Mouse (Mus musculus) limb, embryonic 13.5 days (tissue): ENCODE measurements around the gene Slc30a1. TPM values are rescaled to one million over a fixed set of nuclear protein-coding genes. Genes with fewer than 3 reads are reported as not detected.

Experiments
- ATAC-seq: fragments of 200-750 bp; cut with Nextera tagmentation; 2 replicates; pipeline ENCODE4 v1.8.0; 2017; ENCODE audit warnings: low read depth, moderate number of reproducible peaks, moderate TSS enrichment; ENCODE audit not compliant: low FRiP score
- H3K27ac ChIP-seq: fragments of 300-500 bp; sonication (generic); 2 replicates; pipeline ENCODE4 v1.5.1; 2015; ENCODE audit warnings: inconsistent platforms, mild to moderate bottlenecking, moderate library complexity
- H3K27me3 ChIP-seq: fragments of 300-500 bp; sonication (generic); 2 replicates; pipeline ENCODE4 v1.6.1; 2015; ENCODE audit warnings: mild to moderate bottlenecking, inconsistent platforms
- H3K36me3 ChIP-seq: fragments of 300-500 bp; sonication (generic); 2 replicates; pipeline ENCODE4 v1.6.1; 2015; ENCODE audit warnings: inconsistent platforms, mild to moderate bottlenecking, moderate library complexity
- H3K4me1 ChIP-seq: fragments of 300-500 bp; sonication (generic); 2 replicates; pipeline ENCODE4 v1.6.1; 2015; ENCODE audit warnings: inconsistent platforms
- H3K4me2 ChIP-seq: fragments of 300-500 bp; sonication (generic); replicated peaks from 2 replicates; pipeline ENCODE4 v1.6.1; 2015; ENCODE audit warnings: inconsistent platforms, mild to moderate bottlenecking, moderate library complexity
- H3K4me3 ChIP-seq: fragments of 300-500 bp; sonication (generic); 2 replicates; pipeline ENCODE4 v1.5.1; 2015; ENCODE audit warnings: moderate library complexity, mild to moderate bottlenecking, inconsistent platforms
- H3K9ac ChIP-seq: fragments of 300-500 bp; sonication (generic); 2 replicates; pipeline ENCODE4 v1.6.1; 2015; ENCODE audit warnings: mild to moderate bottlenecking, inconsistent platforms
- H3K9me3 ChIP-seq: fragments of 300-500 bp; sonication (generic); 2 replicates; pipeline ENCODE4 v1.6.1; 2016; ENCODE audit warnings: inconsistent platforms
- WGBS: fragments of 180-500 bp; shearing (Covaris S2); methylation state at CpG from one replicate; pipeline ENCODE4 v1.1.7; 2015; 5-methylcytosine and 5-hydroxymethylcytosine counted together
- polyA plus RNA-seq: library from polyadenylated mRNA; unstranded; fragments of >200 nt; fragmentation: Nextera tagmentation; extraction: Ambion mirVana; gene quantifications from 2 replicates; pipeline ENCODE4 v1.2.1, GENCODE M21; 2015

Slc30a1 gene
- polyA plus RNA-seq, 1 experiment from 2014 or later: 1.7 TPM

DNA sequence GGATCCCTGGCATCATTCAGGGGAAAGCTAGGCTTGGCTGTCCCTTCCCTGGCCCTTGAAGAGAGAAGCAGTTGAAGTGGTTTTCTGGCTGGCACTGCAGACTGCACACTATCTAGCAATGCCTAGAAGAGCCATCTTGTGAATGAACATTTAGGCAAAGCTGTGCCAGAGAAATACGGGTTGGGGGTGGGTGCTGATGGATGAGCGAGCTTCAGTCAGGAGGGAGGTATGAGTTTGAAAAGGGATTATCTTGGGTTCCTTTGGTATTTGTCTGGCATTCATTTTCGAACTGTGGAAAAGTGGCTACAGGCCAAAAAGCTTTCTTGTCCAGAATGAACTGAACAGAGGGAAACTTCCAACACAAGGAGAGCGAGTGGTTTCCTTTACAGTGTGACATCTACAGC is 28.0 kb upstream of the Slc30a1 start:
- no peaks in the 10 kb centered on the region for H3K27me3 ChIP-seq
- no peaks in the 10 kb centered on the region for H3K9me3 ChIP-seq
- H3K4me1 ChIP-seq: peaks cover 8% of the 10 kb centered on the region
- ATAC-seq: no peak
- H3K27ac ChIP-seq: no peak overlapping the region
- no peak overlapping the region for H3K9ac ChIP-seq
- WGBS: 66% methylated on average over 4 of the region's 4 CpGs
- H3K4me2 ChIP-seq: no peak overlapping the region
- H3K4me3 ChIP-seq: no peak overlapping the region
- no peaks in the 10 kb centered on the region for H3K36me3 ChIP-seq

GRCm38 (mm10) chr1:191880247-191880646 is 26.3 kb upstream of the Slc30a1 start:
- Histone ChIP-seq H3K9me3 (no peaks in the 10 kb centered on the region), H3K36me3 (no peaks in the 10 kb centered on the region), H3K4me2 (no peak overlapping the region), H3K4me3 (no peak overlapping the region), H3K27ac (no peak overlapping the region), H3K27me3 (no peaks in the 10 kb centered on the region), H3K4me1 (peaks cover 8% of the 10 kb centered on the region), H3K9ac (no peak overlapping the region)
- 91% methylated on average over 3 of the region's 3 CpGs for WGBS
- peak; percentile 32; the same call in 1 of the 2 replicates for ATAC-seq

GRCm38 (mm10) chr1:191880921-191881609 is 25.5 kb upstream of the Slc30a1 start:
- H3K36me3 ChIP-seq: no peaks in the 10 kb centered on the region
- no peak overlapping the region for H3K4me3 ChIP-seq
- H3K27ac ChIP-seq: no peak overlapping the region
- WGBS: 50% methylated on average over 8 of the region's 8 CpGs
- peaks cover 8% of the 10 kb centered on the region for H3K4me1 ChIP-seq
- H3K4me2 ChIP-seq: no peak overlapping the region
- no peak for ATAC-seq
- H3K27me3 ChIP-seq: no peaks in the 10 kb centered on the region
- no peaks in the 10 kb centered on the region for H3K9me3 ChIP-seq
- no peak overlapping the region for H3K9ac ChIP-seq

- ATAC-seq: no peak
- Histone ChIP-seq H3K27ac (no peak overlapping the region), H3K4me3 (no peak overlapping the region), H3K27me3 (no peaks in the 10 kb centered on the region), H3K9me3 (no peaks in the 10 kb centered on the region), H3K9ac (no peak overlapping the region), H3K4me1 (peaks cover 8% of the 10 kb centered on the region), H3K36me3 (no peaks in the 10 kb centered on the region), H3K4me2 (no peak overlapping the region)
- 63% methylated on average over 2 of the region's 2 CpGs for WGBS
Measured at GRCm38 (mm10) chr1:191881663-191882062, 24.9 kb upstream of the Slc30a1 start.

DNA sequence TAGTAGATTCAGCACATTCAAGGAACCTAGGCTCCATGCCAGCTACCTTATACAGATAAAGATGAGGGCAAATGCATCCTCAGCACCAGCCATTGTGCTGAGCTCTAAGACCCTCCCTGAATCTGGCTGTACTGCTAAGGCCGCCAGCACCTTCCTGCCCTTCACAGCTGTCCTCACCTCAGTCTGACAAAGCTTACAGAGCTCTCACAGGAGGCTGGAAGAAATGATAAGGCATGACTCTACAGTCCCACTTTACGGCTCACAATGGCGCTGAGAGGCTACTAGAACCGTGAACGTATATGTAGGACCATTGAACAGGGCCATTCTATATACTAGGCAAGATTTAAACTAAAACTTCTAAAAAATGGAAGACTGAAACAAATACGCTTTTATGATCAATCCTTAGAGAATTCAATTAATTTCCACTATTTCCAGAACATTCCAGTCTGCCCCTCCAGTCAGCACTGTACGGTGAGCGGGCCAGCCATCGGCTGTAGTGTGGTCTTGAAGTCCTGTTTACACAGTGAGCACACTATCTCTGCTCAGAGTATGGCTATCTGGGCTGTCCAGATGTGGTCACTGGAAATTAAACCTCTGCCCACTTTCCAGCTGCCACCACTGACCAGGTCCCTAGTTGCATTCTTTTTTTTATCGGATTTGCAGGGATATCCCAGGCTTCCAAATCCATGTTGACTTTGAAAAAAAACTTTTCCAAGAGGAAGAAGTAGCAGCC is 23.9 kb upstream of the Slc30a1 start:
- ATAC-seq: no peak
- no peak overlapping the region for H3K27ac ChIP-seq

GRCm38 (mm10) chr1:191883654-191884053 is 22.9 kb upstream of the Slc30a1 start:
- no peak overlapping the region for H3K4me3 ChIP-seq
- WGBS: 74% methylated on average over 5 of the region's 5 CpGs
- ATAC-seq: no peak
- no peaks in the 10 kb centered on the region for H3K9me3 ChIP-seq
- H3K4me2 ChIP-seq: no peak overlapping the region
- H3K9ac ChIP-seq: no peak overlapping the region
- no peaks in the 10 kb centered on the region for H3K4me1 ChIP-seq
- H3K27me3 ChIP-seq: no peaks in the 10 kb centered on the region
- H3K36me3 ChIP-seq: no peaks in the 10 kb centered on the region
- H3K27ac ChIP-seq: no peak overlapping the region

More for the DNA sequence above, 23.9 kb upstream of the Slc30a1 start:
- Histone ChIP-seq H3K9ac (no peak overlapping the region), H3K4me1 (peaks cover 8% of the 10 kb centered on the region), H3K36me3 (no peaks in the 10 kb centered on the region), H3K27me3 (no peaks in the 10 kb centered on the region), H3K9me3 (no peaks in the 10 kb centered on the region), H3K4me3 (no peak overlapping the region), H3K4me2 (no peak overlapping the region)
- 90% methylated on average over 10 of the region's 10 CpGs for WGBS

GRCm38 (mm10) chr1:191891912-191892311 is 14.7 kb upstream of the Slc30a1 start:
- Histone ChIP-seq H3K9ac (no peak overlapping the region), H3K4me3 (no peak overlapping the region), H3K4me1 (no peaks in the 10 kb centered on the region), H3K9me3 (no peaks in the 10 kb centered on the region), H3K27ac (no peak overlapping the region), H3K36me3 (no peaks in the 10 kb centered on the region), H3K27me3 (no peaks in the 10 kb centered on the region), H3K4me2 (no peak overlapping the region)
- no peak for ATAC-seq
- WGBS: 76% methylated on average over 6 of the region's 6 CpGs

- H3K36me3 ChIP-seq: no peaks in the 10 kb centered on the region
- H3K9ac ChIP-seq: no peak overlapping the region
- no peak for ATAC-seq
- H3K4me3 ChIP-seq: no peak overlapping the region
- 76% methylated on average over 17 of the region's 17 CpGs for WGBS
- no peaks in the 10 kb centered on the region for H3K9me3 ChIP-seq
- H3K4me1 ChIP-seq: no peaks in the 10 kb centered on the region
- H3K4me2 ChIP-seq: no peak overlapping the region
- no peaks in the 10 kb centered on the region for H3K27me3 ChIP-seq
- H3K27ac ChIP-seq: no peak overlapping the region
Measured at GRCm38 (mm10) chr1:191894386-191894785, 12.2 kb upstream of the Slc30a1 start.

DNA sequence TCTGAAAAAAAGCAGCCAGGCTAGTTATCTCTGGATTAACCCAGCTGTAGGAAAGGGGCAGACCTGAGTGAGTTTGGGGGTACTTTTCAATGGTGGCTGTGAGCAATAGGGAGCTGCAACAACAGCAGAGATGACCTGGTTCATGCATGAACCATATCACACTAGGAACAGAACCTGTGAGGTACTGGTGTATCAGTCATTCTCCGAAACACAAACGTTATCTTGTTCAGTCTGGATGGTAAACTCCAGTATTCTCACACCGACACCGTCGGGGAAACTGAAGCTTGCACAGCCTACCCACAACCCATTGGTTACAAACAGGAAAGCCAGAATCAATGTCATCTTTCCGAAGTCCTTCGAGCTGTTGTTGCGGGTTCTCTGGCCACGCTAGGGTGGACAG is 11.7 kb upstream of the Slc30a1 start:
- H3K27ac ChIP-seq: no peak overlapping the region
- H3K4me2 ChIP-seq: no peak overlapping the region
- no peak overlapping the region for H3K4me3 ChIP-seq
- H3K36me3 ChIP-seq: no peaks in the 10 kb centered on the region
- H3K9me3 ChIP-seq: no peaks in the 10 kb centered on the region
- no peaks in the 10 kb centered on the region for H3K27me3 ChIP-seq
- WGBS: 94% methylated on average over 9 of the region's 9 CpGs
- H3K4me1 ChIP-seq: no peaks in the 10 kb centered on the region; the same call in 1 of the 2 replicates
- no peak for ATAC-seq
- no peak overlapping the region for H3K9ac ChIP-seq

DNA sequence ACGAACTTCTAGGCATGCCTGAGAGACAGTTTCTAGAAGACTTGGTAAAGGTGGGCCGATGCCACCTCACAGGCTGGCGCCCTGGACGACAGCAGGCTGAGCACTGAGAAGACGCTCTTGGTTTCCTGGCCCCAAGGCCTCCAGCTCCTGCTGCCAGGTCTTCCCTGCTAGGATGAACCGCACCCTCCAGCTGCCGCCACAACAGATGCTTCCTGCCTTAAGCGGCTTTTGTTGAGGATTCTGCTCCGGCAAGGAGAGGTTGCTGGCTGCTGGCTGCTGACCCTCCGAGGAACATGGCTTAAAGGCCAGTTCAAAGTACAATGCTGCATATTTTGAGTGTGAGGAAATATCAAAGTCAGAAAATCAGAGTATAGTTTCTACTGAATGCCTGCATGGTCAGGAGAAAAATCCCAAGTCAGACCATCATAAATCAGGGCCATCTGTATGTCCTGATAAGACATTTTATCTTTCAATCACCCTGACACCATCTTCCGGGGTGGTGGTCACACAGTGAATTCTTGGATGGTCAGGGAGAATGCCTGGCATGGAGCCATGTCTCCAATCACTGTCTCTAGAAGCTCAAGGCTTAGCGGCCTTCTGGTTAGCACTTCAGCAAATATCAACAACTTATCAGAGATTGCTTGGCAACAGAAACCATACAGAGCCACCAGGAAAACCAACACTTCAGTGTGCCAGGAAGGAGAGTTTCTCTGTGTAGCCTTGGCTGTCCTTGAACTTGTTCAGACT is 9.6 kb upstream of the Slc30a1 start:
- no peak overlapping the region for H3K27ac ChIP-seq
- H3K27me3 ChIP-seq: no peaks in the 10 kb centered on the region
- no peak overlapping the region for H3K9ac ChIP-seq
- no peak for ATAC-seq
- no peaks in the 10 kb centered on the region for H3K36me3 ChIP-seq
- 67% methylated on average over 12 of the region's 12 CpGs for whole genome bisulfite sequencing
- no peak overlapping the region for H3K4me2 ChIP-seq
- no peaks in the 10 kb centered on the region for H3K9me3 ChIP-seq
- no peaks in the 10 kb centered on the region; the same call in 1 of the 2 replicates for H3K4me1 ChIP-seq
- H3K4me3 ChIP-seq: no peak overlapping the region

DNA sequence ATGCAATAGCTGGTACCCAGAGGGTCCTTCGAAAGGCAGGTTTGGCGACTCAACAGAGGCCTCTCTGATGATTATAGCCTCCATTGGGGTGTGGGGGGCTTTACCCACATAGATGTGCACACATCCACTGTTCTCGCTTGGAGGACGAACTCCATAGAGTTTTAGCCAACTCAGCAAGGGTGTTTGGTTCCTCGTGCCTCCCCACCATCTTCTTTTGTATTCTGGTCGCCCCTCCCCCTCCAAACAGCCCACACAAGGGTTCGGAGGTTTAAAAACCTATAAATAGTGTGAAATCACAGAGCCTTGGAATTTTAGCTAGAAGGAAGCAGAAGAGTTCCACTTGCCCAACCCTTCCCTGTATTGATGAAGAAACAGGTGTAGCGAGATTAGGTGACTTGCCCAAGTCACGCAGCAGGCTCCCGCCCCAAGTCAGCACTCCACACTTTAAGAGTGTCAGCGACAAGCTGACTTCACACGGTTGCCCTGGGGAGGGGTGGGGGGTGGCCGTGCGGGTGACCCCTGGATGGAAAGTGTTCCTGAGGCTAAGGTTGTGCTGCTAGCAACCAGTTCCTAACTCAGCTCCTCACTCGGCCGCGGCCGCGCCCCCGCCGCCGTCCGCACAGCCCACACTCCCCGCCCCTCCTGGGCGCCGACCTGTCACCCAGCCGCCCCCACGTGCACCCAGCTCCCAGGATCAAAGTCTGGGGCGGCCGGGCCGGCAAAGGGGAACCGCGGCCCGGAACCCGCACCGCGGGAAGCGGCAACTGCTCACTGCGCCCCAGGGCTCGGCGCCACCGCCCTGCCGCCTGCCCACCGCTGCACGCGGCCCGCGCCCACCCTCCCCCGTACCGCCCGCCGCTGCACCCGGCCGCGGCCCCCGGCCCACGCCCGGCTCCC is 682 bp upstream of the Slc30a1 start:
- Histone ChIP-seq H3K9me3 (no peaks in the 10 kb centered on the region), H3K36me3 (peaks cover 14% of the 10 kb centered on the region), H3K4me2 (peak overlapping the region; percentile 94), H3K4me1 (peaks cover 38% of the 10 kb centered on the region), H3K27me3 (0 out of 2 replicates have a peak, but pooled peaks cover 2% of the 10 kb centered on the region), H3K4me3 (peak overlapping the region; percentile 94), H3K27ac (no peak overlapping the region), H3K9ac (peak overlapping the region; percentile 77)
- 4% methylated on average over 38 of the region's 58 CpGs for WGBS
- peak; percentile 72 for ATAC-seq
